Mouse (Mus musculus): ENCODE measurements around the gene Ina.
A peak's percentile ranks its signal among the peaks of the same experiment; 100 is the strongest.

Gene Ina

DNA sequence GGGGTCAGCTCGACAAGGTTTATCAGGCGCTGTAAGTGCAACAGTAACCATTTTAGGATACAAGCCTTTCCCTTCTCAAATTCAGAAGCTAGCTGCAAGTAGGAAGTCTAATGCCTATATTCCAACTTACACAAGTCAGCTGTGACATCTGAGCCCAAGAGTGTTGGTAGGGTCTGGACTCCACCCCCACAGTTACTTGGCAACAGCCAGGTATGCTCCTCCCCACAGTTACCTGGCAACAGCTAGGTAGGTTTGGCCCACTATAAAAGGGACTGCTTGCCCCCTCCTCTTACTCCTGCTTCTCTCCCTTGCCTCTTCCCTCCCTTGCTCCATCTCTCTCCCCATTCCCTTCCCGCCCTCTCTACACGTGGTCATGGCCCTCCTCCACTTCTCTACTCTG lies 34.6 kb downstream of the Ina start:
- ATAC-seq (ENCODE audit: insufficient number of reproducible peaks, low FRiP score, low TSS enrichment): no peak

DNA sequence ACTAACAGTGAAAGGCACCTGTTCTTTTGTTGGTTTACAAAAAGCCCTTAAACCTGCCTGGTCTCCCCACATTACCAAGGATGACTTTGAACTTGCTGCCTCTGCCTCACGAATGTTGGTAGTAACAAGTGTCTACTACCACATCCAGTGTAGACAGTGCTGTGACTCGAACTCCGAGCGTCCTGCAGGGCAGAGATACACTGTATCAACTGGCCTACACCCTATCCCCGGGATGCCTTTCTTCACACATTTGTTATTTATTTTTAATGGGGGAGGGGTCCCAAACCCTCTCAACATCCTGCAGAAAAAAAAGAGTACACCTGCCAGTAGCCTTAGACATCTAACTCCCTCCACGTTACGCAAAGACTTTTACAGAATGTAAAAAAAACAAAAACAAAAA lies 35.3 kb downstream of the Ina start:
- ATAC-seq (ENCODE audit: insufficient number of reproducible peaks, low FRiP score, low TSS enrichment): no peak

DNA sequence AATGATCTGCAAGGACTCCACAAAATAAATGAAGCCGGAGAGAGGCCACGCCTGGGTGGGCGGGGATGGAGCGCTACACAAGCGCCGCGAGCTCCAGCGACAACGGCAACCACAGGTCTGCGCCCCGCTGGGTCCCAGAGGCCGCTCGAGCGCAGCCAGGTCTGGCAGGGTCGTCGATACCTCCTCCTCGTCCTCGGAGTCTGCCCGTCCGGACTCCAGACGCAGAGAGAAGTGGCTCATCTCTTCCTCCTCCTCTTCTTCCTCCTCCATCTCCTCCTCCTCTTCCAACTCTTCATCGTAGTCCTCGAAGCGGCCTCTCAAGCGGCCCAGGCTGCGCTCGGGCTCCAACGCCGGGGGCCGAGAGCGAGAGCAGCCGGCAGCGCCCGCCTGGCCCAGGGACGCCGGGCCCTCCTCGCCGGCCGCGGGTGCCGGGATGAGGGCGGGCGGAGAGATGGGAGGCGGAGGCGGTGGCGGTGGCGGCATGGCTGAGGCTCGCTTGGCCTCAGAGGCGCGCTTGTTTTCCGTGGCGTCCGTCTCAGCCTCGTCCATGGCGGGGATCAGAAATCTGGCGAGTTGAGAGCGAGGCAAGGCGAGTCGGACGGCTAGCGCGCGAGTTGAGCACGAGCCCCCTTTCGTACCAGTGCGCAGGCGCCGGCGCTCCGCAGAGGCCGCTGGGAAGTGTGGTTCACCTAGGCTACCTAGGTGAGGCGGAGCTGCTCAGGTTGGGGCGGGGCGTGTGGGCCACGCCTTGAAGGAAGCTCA lies 36.0 kb downstream of the Ina start, which contains the start of gene Pcgf6:
Gene Pcgf6 (minus strand): TSS at position 636 of the 762 bp plus-strand sequence.
- ATAC-seq (ENCODE audit: insufficient number of reproducible peaks, low FRiP score, low TSS enrichment): peak; percentile 97

DNA sequence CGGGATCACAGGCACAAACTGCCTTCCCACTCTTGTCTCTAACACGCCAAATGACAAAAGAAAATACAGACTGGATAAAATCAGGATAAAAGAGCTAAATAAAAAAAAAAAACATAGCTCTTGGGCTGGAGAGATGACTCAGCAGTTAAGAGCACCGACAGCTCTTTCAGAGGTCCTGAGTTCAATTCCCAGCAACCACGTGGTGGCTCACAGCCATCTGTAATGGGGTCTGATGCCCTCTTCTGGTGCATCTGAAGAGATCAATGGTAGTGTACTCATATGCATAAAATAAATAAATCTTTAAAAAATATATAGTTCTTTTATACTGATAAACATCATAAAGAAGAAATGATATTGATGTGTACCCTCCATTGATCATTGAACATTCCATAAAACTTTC lies 38.4 kb downstream of the Ina start:
- no peak for ATAC-seq (ENCODE audit: insufficient number of reproducible peaks, low FRiP score, low TSS enrichment)

DNA sequence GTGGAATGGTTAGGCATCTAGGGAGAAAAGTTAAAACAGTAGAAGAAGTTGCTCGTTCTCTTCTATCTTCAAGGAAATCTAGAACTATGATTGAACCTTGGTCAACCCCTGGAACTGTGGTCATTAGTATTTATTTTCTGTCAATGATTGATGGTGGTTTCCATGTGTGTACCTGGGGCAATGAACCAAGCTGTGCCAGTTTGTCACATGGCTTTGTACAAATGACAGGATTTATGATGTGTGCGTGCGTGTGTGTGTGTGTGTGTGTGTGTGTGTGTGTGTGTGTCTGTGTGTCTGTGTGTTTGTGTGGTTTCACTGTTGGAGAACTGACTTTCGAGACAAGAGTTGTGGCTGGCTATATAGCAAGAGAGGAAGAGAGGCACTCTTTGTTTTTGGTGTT lies 39.0 kb downstream of the Ina start:
- no peak for ATAC-seq (ENCODE audit: insufficient number of reproducible peaks, low FRiP score, low TSS enrichment)

DNA sequence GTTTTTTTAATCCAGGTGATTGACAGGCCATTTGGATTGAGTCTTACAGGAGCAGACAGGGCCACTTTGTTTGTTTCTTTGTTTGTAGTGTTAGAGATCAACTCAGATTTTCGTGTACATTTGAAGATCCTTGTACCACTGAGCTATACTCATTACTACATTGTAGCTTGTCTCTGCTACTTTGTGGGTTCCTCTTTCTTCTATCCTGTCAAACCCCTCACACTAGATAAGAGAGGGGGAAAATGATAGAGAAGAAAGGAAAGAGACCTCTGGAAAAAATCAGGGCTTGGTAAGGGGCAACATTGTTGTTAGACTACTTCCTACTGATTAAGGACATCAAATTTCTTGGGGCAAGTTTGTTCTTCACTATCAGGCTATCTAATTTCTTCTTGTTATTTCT lies 43.2 kb downstream of the Ina start:
- ATAC-seq (ENCODE audit: insufficient number of reproducible peaks, low FRiP score, low TSS enrichment): no peak

DNA sequence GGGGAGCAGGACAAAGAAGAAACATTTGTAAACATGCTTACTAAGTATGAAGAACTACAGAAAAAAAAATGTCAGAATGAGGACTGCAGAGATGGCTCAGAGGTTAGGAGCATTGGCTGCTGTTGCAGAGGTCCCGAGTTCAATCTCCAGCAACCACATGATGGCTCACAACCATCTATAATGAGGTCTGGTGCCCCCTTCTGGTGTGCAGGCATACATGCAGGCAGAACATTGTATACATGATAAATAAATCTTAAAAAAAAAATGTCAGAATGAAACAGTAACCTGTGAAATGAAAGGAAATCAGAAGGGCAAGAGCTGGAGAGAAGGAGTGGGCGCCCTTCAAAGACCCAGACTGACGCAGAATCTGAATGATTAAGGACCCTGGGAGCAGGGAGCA lies 51.4 kb downstream of the Ina start:
- no peak for ATAC-seq (ENCODE audit: insufficient number of reproducible peaks, low FRiP score, low TSS enrichment)

DNA sequence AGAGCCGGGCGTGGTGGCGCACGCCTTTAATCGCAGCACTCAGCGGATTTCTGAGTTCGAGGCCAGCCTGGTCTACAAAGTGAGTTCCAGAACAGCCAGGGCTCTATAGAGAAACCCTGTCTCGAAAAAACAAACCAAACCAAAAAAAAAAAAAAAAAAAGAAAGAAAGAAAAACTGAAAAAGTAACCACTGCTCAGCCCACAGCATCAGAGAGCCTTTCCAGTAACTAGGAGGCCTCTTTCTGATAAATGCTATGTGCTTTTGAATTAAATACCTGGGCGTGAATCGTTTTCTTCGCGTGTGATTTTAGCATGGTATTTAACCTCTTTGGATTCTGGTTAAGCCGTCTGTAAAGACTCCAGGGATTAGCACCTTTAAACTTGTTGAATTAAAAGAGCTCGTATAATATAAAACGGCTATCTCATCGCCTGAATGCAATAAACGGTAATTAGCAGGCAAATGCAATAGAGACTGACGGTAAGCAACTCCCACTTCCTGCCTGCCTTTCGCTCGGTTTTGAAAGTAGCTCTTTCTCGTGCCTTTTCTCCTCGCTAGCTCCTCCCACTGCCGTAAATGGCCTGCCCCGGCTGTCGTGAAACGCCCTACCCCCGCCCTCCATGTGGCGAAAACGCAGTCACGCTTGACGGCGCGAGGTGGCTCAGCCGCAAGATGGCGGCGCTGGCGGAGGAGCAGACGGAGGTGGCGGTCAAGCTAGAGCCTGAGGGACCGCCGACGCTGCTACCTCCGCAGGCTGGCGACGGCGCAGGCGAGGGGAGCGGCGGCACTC lies 52.8 kb downstream of the Ina start, which contains the start of gene Taf5:
Gene Taf5 (plus strand): TSS at position 651 of the 787 bp plus-strand sequence.
- peak; percentile 84; the same call in 1 of the 2 replicates for ATAC-seq (ENCODE audit: insufficient number of reproducible peaks, low FRiP score, low TSS enrichment)

DNA sequence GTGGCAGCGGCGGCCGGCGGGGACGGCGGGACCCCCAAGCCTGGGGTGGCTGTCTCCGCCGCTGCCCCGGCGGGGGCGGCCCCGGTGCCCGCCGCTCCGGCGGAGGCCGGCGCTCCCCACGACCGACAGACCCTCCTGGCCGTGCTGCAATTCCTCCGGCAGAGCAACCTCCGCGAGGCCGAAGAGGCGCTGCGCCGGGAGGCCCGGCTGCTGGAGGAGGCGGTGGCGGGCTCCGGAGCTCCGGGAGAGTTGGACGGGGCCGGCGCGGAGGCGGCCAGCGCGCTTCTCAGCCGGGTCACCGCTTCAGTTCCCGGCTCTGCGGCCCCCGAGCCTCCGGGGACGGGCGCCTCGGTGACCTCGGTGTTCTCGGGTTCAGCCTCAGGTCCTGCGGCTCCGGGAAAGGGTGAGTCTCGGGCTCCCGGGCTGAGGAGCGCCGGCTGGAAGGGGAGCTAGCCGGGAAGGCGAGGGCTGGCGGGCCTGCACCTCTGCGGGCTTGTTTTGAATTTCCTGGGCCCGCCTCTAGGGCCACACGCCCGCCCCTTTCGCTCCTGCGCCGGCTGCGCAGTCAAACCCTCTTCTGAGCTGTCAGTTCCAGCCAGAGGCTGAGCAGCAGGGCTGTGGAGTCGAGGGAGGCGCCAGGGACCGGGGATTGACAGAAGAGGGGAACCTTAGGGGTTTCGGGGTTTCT lies 53.6 kb downstream of the Ina start:
- peak; percentile 89 for ATAC-seq (ENCODE audit: insufficient number of reproducible peaks, low FRiP score, low TSS enrichment)
